Mouse (Mus musculus) heart, embryonic 12.5 days (tissue): ENCODE results near the gene Coro1b. TPM values are rescaled to one million over a fixed set of nuclear protein-coding genes. Genes with fewer than 3 reads are reported as not detected.
"Not testable (repeated sequence)": the region's sequence is repeated elsewhere in the genome, so short reads cannot be mapped to it uniquely, and the experiment has no call there.

Experiments used
- ATAC-seq: fragments of 200-750 bp; cut with Nextera tagmentation; 2 replicates; pipeline ENCODE4 v1.8.0; 2017; ENCODE audit warnings: moderate TSS enrichment, moderate library complexity; ENCODE audit not compliant: insufficient number of reproducible peaks, low FRiP score
- H3K27ac ChIP-seq: fragments of 300-500 bp; sonication (generic); 2 replicates; pipeline ENCODE4 v1.5.1; 2016; ENCODE audit warnings: mild to moderate bottlenecking, moderate library complexity; ENCODE audit not compliant: poor library complexity, severe bottlenecking
- H3K27me3 ChIP-seq: fragments of 300-500 bp; sonication (generic); replicated peaks from 2 replicates; pipeline ENCODE4 v1.6.1; 2016; ENCODE audit warnings: mild to moderate bottlenecking, moderate library complexity
- H3K36me3 ChIP-seq: fragments of 300-500 bp; sonication (generic); 2 replicates; pipeline ENCODE4 v1.6.1; 2016; ENCODE audit warnings: mild to moderate bottlenecking, moderate library complexity
- H3K4me1 ChIP-seq: fragments of 300-500 bp; sonication (generic); replicated peaks from 2 replicates; pipeline ENCODE4 v1.6.1; 2016; ENCODE audit warnings: mild to moderate bottlenecking
- H3K4me2 ChIP-seq: fragments of 300-500 bp; sonication (generic); 2 replicates; pipeline ENCODE4 v1.6.1; 2016; ENCODE audit warnings: mild to moderate bottlenecking, moderate library complexity
- H3K4me3 ChIP-seq: fragments of 300-500 bp; sonication (generic); 2 replicates; pipeline ENCODE4 v1.5.1; 2016; ENCODE audit warnings: mild to moderate bottlenecking
- H3K9ac ChIP-seq: fragments of 300-500 bp; sonication (generic); 2 replicates; pipeline ENCODE4 v1.6.1; 2016; ENCODE audit warnings: mild to moderate bottlenecking, moderate library complexity
- H3K9me3 ChIP-seq: fragments of 300-500 bp; sonication (generic); replicated peaks from 2 replicates; pipeline ENCODE4 v1.6.1; 2016; ENCODE audit warnings: mild to moderate bottlenecking, moderate library complexity
- WGBS: fragments of 180-500 bp; shearing (Covaris S2); methylation state at CpG from one replicate; pipeline ENCODE4 v1.1.7; 2016; 5-methylcytosine and 5-hydroxymethylcytosine counted together
- polyA plus RNA-seq: library from polyadenylated mRNA; unstranded; fragments of >200 nt; fragmentation: Nextera tagmentation; extraction: Ambion mirVana; gene quantifications from 2 replicates; pipeline ENCODE4 v1.2.1, GENCODE M21; 2016

Coro1b gene
- polyA plus RNA-seq, 1 experiment from 2014 or later, result 122 TPM

- H3K27ac ChIP-seq, result peak overlapping the region; percentile 66
- peak overlapping the region; percentile 63; the same call in 1 of the 2 replicates for H3K9ac ChIP-seq
- H3K27me3 ChIP-seq, result no peaks in the 10 kb centered on the region
- 3% methylated on average over 38 of the region's 38 CpGs for WGBS
- peaks cover 25% of the 10 kb centered on the region for H3K36me3 ChIP-seq
- peak overlapping the region; percentile 71 for H3K4me2 ChIP-seq
- H3K9me3 ChIP-seq, result no peaks in the 10 kb centered on the region
- H3K4me1 ChIP-seq, result peaks cover 11% of the 10 kb centered on the region; the same call in 1 of the 2 replicates
- H3K4me3 ChIP-seq, result peak overlapping the region; percentile 55
- peak; percentile 85 for ATAC-seq
Measured at GRCm38 (mm10) chr19:4121097-4121805, 27.2 kb upstream of the Coro1b start.

DNA sequence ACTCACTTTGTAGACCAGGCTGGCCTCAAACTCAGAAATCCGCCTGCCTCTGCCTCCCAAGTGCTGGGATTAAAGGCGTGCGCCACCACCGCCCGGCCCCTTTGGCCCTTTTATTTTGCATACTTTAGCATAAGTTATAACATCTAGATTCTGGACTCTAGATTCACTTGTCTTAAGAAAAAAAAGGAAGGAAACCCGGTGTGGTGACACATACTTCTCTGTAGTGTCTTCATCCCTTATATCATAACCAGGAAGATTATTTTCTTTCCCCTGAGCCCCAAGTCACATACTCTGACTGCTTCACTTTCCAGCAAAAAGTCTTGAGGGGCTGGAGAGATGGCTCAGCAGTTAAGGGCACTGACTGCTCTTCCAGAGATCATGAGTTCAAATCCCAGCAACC lies 26.5 kb upstream of the Coro1b start:
- H3K4me1 ChIP-seq, result peaks cover 16% of the 10 kb centered on the region
- not testable (repeated sequence) for H3K9me3 ChIP-seq, H3K9ac ChIP-seq, H3K27me3 ChIP-seq, ATAC-seq, H3K27ac ChIP-seq
- peak overlapping the region; percentile 71 for H3K4me2 ChIP-seq
- 0 out of 2 replicates have a peak overlapping the region, but pooled peaks have one; percentile 55 for H3K4me3 ChIP-seq
- WGBS, result 50% methylated on average over 6 of the region's 6 CpGs
- H3K36me3 ChIP-seq, result peaks cover 19% of the 10 kb centered on the region

DNA sequence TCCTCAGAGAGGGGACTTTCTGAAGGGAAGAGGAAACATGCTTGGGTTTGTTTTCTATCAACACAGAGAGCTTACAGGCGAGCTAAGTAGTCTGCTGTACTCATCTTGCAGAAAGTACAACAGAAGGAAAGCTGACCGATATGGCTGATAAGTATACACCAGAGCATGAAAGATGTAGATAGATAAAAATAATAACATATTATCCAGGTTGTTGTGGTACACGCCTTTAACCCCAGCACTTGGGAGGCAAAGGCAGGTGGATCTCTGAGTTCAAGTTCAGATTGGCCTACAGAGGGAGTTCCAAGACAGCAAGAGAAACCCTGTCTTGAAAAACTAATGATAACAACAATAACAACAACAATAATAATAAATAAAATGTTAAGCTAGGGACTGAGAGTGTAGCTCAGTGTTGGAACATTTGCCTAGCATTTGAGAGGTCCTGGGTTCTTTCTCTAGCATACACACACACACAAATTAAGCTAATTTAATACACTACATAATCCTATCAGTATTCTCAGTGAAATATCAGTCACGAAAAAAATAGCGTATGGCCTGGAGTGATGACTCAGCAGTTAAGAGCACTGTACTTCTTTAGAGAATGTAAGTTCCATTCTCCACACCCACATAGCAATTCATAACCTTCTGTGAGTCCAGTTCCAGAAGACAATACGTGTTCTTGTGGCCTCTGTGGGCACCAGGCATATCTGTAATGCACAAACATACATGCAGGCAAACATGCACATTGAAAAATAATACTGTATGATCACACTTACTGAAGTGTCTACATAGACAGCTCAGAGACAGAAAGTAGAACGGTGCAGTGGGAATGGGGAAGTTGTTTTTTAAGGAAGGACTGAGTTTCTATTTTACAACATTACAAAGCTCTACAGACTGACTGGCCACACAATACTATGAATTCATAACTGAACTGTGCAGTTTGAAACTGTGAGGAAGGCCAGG lies 25.7 kb upstream of the Coro1b start:
- Histone ChIP-seq H3K9ac (no peak overlapping the region), H3K4me3 (no peak overlapping the region), H3K27ac (no peak overlapping the region), H3K36me3 (peaks cover 15% of the 10 kb centered on the region), H3K27me3 (no peaks in the 10 kb centered on the region), H3K9me3 (no peaks in the 10 kb centered on the region), H3K4me2 (no peak overlapping the region), H3K4me1 (peaks cover 22% of the 10 kb centered on the region)
- WGBS, result 82% methylated on average over 7 of the region's 7 CpGs
- ATAC-seq, result no peak

- WGBS, result 74% methylated on average over 4 of the region's 4 CpGs
- H3K4me1 ChIP-seq, result peaks cover 24% of the 10 kb centered on the region
- ATAC-seq, result no peak
- H3K9me3 ChIP-seq, result no peaks in the 10 kb centered on the region
- peaks cover 20% of the 10 kb centered on the region for H3K36me3 ChIP-seq
- no peaks in the 10 kb centered on the region for H3K27me3 ChIP-seq
- H3K4me2 ChIP-seq, result no peak overlapping the region
- H3K4me3 ChIP-seq, result no peak overlapping the region
- no peak overlapping the region for H3K9ac ChIP-seq
- H3K27ac ChIP-seq, result no peak overlapping the region
Measured at GRCm38 (mm10) chr19:4124432-4124831, 24.0 kb upstream of the Coro1b start.

GRCm38 (mm10) chr19:4125268-4125667 lies 23.2 kb upstream of the Coro1b start:
- Histone ChIP-seq H3K4me3 (peak overlapping the region; percentile 71), H3K9ac (peak overlapping the region; percentile 62), H3K36me3 (peaks cover 28% of the 10 kb centered on the region), H3K4me2 (peak overlapping the region; percentile 77), H3K4me1 (peaks cover 32% of the 10 kb centered on the region)
- peak; percentile 16 for ATAC-seq
- not testable (repeated sequence) for H3K9me3 ChIP-seq, H3K27me3 ChIP-seq, H3K27ac ChIP-seq
- WGBS, result 39% methylated on average over 2 of the region's 4 CpGs

DNA sequence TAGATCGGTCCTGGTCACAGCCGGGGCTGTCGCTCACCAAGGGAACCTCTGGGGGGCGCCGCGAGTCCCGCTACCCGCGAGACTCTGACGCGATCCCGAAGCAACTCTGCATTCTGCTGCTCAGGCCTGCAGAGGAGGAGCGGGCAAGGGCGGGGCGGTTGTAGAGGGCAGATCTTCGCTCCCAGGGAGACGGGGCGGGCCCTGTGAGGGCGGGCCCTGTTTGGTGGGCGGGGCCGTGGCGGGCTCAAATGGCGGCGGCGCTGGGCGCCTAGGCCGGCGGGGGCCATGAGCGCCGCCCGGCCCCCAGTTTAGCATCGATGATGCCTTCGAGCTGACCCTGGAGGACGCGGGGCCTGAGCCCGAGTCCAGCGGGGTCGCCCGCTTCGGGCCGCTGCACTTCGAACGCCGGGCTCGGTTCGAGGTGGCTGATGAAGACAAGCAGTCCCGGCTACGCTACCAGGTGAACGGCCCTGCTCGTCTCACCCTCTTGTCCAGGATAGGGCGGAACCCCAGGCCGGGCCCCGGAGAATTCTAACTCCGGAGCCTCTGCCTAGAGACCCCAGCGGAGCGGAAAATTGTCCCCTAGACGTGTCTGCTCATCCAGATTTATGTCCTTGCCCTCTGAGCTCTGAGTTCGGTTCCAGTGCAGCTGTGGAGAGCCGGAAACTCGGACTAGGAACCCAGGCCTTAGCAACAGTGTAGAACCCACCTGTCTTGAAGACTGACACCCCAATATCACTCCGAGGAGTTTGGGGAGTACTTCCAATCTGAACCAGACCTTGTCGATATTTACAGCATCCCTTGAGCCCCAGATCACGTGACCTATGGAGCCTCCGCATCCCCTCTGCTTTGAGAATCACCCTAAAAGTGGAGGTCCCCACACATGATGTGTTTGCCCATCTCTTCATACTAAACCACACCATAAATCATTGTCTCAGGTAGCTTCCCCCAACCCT lies 22.4 kb upstream of the Coro1b start, which contains the start of gene Aip:
Gene Aip, minus strand, starts transcription at position 118 of the 956 bp plus-strand sequence.
- Histone ChIP-seq H3K27me3 (no peaks in the 10 kb centered on the region), H3K9ac (peak within 1 kb of the TSS; percentile 86), H3K9me3 (no peaks in the 10 kb centered on the region), H3K4me1 (peaks cover 25% of the 10 kb centered on the region), H3K4me3 (peak within 1 kb of the TSS; percentile 71), H3K27ac (0 out of 2 replicates have a peak within 1 kb of the TSS, but pooled peaks have one; percentile 11), H3K4me2 (peak within 1 kb of the TSS; percentile 77), H3K36me3 (peaks cover 33% of the 10 kb centered on the region)
- ATAC-seq, result peak; percentile 96
- WGBS, result under 1% methylated on average over 64 of the region's 64 CpGs

DNA sequence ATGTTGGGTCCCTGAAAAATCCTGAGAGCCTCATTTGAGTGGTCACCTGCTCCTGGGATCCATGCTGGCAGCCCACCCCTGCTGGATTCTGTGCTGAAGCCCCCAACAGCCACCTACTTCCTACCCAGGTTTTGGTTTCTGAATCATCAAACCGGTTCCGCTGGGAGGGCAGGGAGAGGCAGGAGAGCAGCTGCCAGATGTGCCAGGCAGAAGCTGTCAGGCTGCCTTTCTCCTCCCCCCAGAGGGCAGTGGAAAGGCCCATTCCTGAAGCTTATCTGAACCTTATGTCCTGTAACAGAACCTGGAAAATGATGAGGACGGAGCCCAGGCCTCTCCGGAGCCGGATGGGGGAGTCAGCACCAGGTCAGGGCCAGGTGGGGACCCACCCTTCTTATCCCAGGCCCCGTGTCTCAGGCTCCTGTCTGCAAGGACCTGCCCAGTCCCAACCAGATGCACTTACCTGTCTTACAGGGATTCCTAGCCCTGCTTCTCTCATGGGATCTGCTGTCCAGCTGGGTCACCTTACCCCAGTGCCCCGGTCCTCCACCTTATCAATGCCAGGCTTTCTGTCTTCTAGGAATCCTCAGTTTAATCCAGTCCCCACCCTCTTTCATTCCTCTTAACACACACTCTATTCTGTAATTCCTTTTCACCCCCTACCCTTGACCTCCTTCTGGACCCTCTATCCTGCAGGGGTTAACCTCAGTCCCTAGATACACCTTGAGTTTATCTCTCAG lies 21.5 kb upstream of the Coro1b start:
- Histone ChIP-seq H3K9ac (peak overlapping the region; percentile 86), H3K4me1 (peaks cover 24% of the 10 kb centered on the region), H3K4me3 (peak overlapping the region; percentile 71), H3K27ac (no peak overlapping the region), H3K27me3 (no peaks in the 10 kb centered on the region), H3K9me3 (no peaks in the 10 kb centered on the region), H3K36me3 (peaks cover 42% of the 10 kb centered on the region), H3K4me2 (peak overlapping the region; percentile 77)
- WGBS, result 58% methylated on average over 7 of the region's 7 CpGs
- no peak for ATAC-seq

- no peak overlapping the region for H3K9ac ChIP-seq
- ATAC-seq, result no peak
- no peak overlapping the region for H3K4me3 ChIP-seq
- peaks cover 24% of the 10 kb centered on the region for H3K4me1 ChIP-seq
- H3K27me3 ChIP-seq, result no peaks in the 10 kb centered on the region
- H3K9me3 ChIP-seq, result no peaks in the 10 kb centered on the region
- 92% methylated on average over 7 of the region's 7 CpGs for WGBS
- no peak overlapping the region for H3K4me2 ChIP-seq
- peaks cover 57% of the 10 kb centered on the region for H3K36me3 ChIP-seq
- H3K27ac ChIP-seq, result no peak overlapping the region
Measured at GRCm38 (mm10) chr19:4129462-4129861, 19.0 kb upstream of the Coro1b start.

DNA sequence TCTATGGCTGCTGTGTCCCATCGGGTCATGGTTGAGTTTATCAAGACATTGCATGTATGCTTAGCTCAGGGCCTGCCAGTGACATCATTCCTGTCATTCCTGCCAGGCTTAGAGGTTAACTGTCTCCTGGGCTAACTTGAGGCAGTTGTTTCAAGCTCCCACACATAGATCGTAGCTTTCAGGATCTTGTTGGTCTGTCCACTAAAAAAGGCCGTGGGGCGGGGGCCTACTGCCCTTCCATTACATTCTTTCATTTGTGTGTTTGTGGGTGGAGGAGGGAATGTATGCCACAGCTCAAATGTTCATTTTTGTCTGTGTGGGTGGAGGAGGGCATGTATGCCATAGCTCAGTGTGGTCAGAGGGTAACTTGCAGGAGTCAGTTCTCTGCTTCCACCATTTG lies 18.3 kb upstream of the Coro1b start:
- H3K27me3 ChIP-seq, result no peaks in the 10 kb centered on the region
- ATAC-seq, result no peak
- peaks cover 57% of the 10 kb centered on the region for H3K36me3 ChIP-seq
- 64% methylated on average over 4 of the region's 4 CpGs for WGBS
- no peak overlapping the region for H3K27ac ChIP-seq
- H3K9ac ChIP-seq, result no peak overlapping the region
- peaks cover 23% of the 10 kb centered on the region for H3K4me1 ChIP-seq
- no peak overlapping the region for H3K4me3 ChIP-seq
- no peak overlapping the region for H3K4me2 ChIP-seq
- H3K9me3 ChIP-seq, result no peaks in the 10 kb centered on the region

GRCm38 (mm10) chr19:4131075-4131474 lies 17.3 kb upstream of the Coro1b start:
- Histone ChIP-seq H3K4me2 (no peak overlapping the region), H3K4me1 (peaks cover 22% of the 10 kb centered on the region), H3K36me3 (peaks cover 57% of the 10 kb centered on the region), H3K9me3 (no peaks in the 10 kb centered on the region), H3K27ac (no peak overlapping the region), H3K27me3 (no peaks in the 10 kb centered on the region), H3K9ac (no peak overlapping the region), H3K4me3 (no peak overlapping the region)
- ATAC-seq, result peak; percentile 37; the same call in 1 of the 2 replicates
- WGBS, result 82% methylated on average over 5 of the region's 5 CpGs
